Mouse (Mus musculus) liver, adult 2 months (tissue): ENCODE measurements around the gene Dclre1b.

Experiments used
- CTCF ChIP-seq: fragments of 200-500 bp; IDR thresholded peaks from 2 replicates; pipeline ENCODE4 v1.5.1; 2011; ENCODE audit warnings: low read depth, low read length, control low read depth
- POLR2A ChIP-seq: fragments of 200-500 bp; IDR thresholded peaks from 2 replicates; pipeline ENCODE4 v1.6.1; 2011; ENCODE audit warnings: low read length, control low read depth; ENCODE audit not compliant: insufficient read depth; ENCODE audit errors: extremely low read depth

DNA sequence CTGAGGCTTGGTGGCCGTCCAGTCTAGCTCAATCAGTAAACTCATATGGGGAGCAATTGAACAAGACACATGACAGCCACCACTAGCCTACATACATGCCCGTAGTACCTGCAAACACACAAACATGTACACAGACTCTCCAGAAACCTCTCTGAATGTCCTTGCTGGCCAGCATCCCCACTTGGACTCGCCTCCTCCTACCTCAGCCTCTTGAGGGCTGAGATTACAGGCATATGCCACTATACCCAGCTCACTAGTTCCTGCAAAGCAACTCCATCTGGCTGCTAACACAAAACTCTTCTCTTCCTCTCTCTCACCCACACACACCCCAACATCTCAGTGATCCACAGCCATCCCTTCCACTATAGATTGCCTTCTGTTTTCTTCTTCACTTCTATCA lies 29.0 kb downstream of the Dclre1b start:
- TF ChIP-seq POLR2A: no peak
- TF ChIP-seq CTCF: no peak
